Mouse (Mus musculus): Measurements from ENCODE around the gene Rbm47.

Gene Rbm47

GRCm38 (mm10) chr5:66061667-66062045 is 111.3 kb downstream of the Rbm47 start:
- no peak for DNase-seq

- no peak for DNase-seq
These were observed 114.1 kb downstream of the Rbm47 start for GRCm38 (mm10) chr5:66058844-66059243.

- peak; percentile 73 for DNase-seq
These were observed 116.2 kb downstream of the Rbm47 start for GRCm38 (mm10) chr5:66056680-66057079.

DNA sequence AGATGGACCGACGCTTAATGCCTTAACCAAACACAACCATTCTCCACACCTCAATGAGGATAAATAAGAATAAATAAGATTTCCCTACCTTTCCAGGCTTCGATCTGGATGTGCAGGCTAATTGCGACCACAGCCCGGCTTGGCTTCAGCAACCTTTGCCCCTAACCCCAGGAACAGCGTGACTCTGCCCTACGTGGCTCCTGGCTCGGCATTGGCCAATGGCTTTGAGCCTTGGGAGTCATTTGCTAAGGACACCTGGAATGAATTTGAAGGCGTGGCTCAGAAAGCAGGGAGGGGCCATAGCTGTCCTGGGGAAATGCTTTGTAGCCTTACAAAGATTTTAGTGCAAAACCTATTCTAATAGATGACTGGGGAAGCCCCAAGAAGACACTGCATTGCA is 118.5 kb downstream of the Rbm47 start:
- no peak for DNase-seq

GRCm38 (mm10) chr5:66052777-66053548 is 120.0 kb downstream of the Rbm47 start:
- DNase-seq = no peak

- DNase-seq = no peak
These were observed 122.1 kb downstream of the Rbm47 start for GRCm38 (mm10) chr5:66050841-66051240.

DNA sequence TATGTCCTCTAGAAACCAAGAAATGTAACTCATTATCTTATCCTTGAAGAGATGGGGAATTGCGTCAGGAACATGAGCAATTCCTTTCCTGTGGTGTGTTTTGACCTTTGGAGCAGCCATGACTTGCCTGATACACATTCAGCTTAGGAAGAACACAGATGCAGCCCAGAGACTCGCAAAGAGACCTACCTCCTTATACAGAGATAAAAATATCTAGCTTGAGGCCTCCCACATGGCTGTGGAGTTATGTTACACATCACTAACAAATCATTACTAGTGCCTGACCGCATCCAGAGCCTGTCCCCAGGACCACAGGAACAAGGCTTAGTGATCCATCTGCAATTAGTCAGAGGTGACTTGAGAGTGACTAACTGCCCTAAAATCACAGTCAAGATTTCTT is 126.6 kb downstream of the Rbm47 start:
- no peak for DNase-seq

DNA sequence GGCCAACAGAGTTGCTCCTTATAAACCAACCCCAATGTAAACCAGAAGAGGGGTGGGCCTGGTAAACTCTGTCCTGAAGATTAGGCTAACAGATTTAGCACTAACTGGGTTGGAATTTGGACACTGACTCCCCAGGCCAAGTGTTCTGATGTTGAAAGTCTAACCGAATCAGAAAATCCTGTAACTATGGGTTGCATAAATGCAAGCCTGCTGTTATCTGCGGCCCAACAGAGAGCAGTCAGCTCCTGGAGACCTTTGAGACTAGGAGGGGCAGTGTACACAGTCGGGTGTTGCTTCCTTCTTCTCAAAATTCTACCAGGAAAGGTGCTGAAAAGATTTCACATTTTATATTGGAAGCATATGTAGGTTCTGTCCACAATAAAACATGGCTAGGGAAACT is 129.0 kb downstream of the Rbm47 start:
- no peak for DNase-seq

GRCm38 (mm10) chr5:66042651-66043340 is 130.1 kb downstream of the Rbm47 start:
- no peak for DNase-seq

DNA sequence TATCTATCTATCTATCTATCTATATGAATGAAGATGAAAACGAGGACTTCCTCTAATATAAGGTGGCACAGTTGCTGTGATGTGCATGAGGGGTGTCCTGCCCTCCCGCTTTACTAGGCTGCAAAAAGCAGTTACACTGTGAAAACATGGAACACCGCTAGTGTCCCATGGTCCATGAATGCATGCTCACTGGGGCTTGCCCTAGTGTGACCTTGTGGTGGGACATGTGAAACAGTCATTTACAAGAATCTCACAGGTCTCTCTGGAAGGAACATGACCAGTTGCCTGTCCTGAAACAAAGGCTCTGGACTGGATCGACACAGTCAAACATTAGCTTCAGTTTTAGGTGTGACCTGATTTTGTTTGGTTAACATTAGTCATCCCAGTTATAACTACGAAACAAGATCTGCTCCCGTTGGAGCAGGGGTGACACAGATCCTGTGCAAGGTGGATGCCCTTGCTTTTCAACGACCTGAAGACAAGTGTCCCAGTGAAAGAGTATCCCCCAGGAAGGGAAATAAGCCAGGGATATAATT is 132.1 kb downstream of the Rbm47 start:
- DNase-seq = no peak

- DNase-seq = no peak
These were observed 133.1 kb downstream of the Rbm47 start for GRCm38 (mm10) chr5:66039813-66040212.

DNA sequence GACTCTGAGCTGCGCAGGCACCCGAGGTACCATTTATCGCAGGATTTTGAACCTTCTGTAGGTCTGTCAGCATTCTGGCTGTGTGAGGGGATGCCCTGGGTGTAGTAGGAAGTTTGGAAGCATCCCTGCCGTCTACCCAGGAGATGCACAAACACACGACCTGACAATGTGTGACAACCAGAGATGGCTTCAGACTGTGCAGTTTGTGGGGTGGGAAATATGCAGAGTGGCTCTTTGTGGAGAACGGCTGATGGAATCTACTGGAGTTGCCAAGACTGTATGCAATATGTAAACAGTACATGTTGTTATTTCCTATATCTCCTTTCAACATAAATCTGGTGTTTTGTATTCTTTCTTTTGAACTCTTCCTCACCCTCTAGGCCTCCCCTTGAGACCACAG is 135.9 kb downstream of the Rbm47 start:
- no peak for DNase-seq

- no peak for DNase-seq
These were observed 136.4 kb downstream of the Rbm47 start for GRCm38 (mm10) chr5:66036440-66037054.

GRCm38 (mm10) chr5:66034375-66035195 is 138.3 kb downstream of the Rbm47 start:
- DNase-seq = no peak

- DNase-seq = no peak
These were observed 140.1 kb downstream of the Rbm47 start for GRCm38 (mm10) chr5:66032826-66033225.

GRCm38 (mm10) chr5:66031699-66032098 is 141.2 kb downstream of the Rbm47 start:
- no peak for DNase-seq

DNA sequence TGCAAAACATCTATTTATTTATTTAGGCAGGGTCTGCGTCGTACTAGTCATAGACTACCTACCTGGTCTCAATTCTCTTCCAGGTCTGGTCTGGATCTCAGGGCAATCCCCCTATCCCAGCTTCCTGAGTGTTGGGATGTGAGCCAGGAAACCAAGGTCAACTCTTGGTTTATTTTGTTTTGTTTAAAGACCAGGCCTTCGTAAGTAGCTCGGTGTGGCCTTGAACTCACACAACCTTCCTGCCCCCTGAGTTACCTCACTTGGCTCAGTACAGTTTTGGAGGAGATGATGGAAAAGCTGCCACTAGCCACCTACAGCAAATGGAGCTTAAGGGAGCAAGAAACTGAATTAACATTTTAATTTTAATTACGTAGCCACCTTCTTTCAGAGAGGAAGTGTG is 144.7 kb downstream of the Rbm47 start:
- DNase-seq = no peak

DNA sequence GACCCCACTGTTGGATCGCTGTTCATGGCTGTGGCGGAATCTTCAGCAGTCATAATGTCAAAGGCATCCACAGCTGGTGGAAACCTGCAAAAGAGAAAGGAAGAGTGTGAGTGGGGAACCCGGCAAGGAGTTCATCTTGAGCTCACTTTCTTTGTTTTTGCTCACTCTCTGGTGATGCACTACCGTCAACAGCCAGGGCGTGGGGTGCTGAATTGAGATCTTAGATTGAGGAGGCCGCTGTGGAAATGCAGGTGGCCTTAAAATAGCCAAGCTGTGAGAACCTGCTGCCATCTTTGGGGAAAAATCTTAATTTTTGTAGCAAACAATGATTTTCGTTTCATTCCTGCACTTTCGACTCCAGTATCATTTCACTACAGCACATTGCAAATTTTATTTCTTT is 145.7 kb downstream of the Rbm47 start:
- DNase-seq = no peak

- DNase-seq = no peak
These were observed 146.1 kb downstream of the Rbm47 start for GRCm38 (mm10) chr5:66026796-66027195.

DNA sequence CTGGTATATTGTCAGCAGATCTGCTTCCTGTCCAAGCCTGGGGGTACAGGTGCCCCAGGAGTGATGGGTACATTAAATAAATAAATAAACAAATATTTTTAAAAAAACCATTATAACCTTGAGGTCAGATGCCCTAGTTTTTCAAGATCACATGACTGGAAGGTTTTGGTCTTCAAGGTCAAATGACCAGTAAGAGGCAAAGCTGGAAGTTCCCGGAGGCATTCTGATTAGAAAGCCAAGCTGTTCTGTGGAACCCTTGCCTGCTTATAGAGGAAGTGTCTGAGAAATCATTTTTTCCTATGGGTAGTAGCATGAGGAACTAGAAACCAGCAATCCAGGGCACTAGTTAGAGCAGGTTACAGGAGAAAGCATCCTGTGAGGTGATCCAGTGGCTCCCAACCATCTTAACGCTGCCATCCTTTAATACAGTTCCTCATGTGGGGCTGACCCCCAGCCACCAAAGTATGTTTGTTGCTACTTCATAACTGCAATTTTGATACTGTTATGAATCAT is 157.4 kb downstream of the Rbm47 start:
- DNase-seq = no peak

DNA sequence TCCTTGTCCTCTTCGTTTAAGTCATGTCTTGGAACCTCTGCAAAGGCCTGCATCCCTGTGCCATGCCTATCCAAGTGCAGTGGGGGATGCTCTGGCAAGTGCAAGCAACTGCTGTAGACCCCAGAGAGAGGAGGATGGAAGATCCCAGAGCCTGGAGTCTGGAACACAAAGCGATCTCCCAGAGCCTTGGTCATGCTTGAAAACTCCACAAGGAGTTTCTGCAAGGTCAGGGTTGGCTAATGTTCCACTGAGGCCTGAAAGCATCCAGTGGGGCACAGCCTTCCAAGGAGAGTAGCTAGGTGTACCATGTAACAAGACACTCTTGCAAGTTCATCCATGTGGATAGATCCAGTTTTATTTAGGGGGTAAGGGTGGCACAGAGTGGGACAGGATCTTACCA is 158.5 kb downstream of the Rbm47 start:
- no peak for DNase-seq

- DNase-seq = no peak
These were observed 158.9 kb downstream of the Rbm47 start for GRCm38 (mm10) chr5:66013999-66014398.

Measured in thymus, postnatal 4 days (tissue).